Mouse (Mus musculus): ENCODE results near the gene Fgfr2.

Gene Fgfr2

GRCm38 (mm10) chr7:130743239-130744025 lies 2379.7 kb downstream of the Fgfr2 start:
- DNase-seq = no peak

- DNase-seq = no peak
These were observed 2382.1 kb downstream of the Fgfr2 start for GRCm38 (mm10) chr7:130741099-130741498.

DNA sequence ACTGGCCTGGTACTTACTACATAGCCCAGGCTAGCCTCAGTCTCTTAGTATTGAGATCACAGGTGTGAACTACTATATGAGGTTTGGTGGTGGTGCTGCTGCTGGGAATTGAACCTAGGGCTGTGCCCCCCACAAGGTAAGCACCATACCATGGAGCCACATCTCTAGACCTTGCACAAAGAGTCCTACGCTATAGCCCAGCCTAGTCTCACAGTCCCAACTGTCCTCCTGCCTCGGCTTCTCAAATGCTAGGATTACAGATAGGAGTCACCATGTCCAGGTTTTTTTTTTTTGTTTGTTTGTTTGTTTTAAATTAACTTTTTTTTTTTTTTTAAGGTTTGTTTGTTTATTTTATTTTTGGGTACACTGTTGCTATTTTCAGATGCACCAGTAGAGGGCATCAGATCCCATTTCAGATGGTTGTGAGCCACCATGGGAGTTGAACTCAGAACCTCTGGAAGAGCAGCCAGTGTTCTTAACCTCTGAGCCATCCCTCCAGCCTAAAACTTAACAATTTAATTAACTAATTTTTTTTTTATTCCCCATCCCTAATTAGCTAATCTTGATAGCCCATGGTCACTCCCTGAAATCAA lies 2388.9 kb downstream of the Fgfr2 start:
- no peak for DNase-seq

GRCm38 (mm10) chr7:130733423-130733822 lies 2389.7 kb downstream of the Fgfr2 start:
- DNase-seq = no peak

GRCm38 (mm10) chr7:130732908-130733307 lies 2390.2 kb downstream of the Fgfr2 start:
- no peak for DNase-seq

DNA sequence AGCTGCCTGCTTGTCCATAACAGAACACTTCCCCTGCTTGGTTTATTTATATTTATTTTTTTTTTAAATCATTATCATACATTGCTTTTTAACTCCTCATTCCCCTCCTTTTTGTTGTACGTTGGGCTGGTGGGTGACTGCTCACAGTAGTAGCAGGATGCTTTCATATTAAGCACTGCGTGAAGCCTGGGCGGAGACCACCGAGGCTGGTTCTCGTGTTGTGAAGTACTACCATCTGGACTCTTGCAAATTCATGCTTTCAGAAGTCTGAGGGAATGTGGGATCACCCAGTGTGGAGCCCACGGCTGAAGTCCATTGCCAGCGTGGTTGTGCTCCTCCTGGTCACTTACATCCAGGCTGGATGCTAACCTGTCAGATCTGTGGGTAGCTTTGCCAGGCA lies 2391.4 kb downstream of the Fgfr2 start:
- DNase-seq = no peak

GRCm38 (mm10) chr7:130727560-130727959 lies 2395.6 kb downstream of the Fgfr2 start:
- DNase-seq = no peak

GRCm38 (mm10) chr7:130726724-130727422 lies 2396.3 kb downstream of the Fgfr2 start:
- no peak for DNase-seq

DNA sequence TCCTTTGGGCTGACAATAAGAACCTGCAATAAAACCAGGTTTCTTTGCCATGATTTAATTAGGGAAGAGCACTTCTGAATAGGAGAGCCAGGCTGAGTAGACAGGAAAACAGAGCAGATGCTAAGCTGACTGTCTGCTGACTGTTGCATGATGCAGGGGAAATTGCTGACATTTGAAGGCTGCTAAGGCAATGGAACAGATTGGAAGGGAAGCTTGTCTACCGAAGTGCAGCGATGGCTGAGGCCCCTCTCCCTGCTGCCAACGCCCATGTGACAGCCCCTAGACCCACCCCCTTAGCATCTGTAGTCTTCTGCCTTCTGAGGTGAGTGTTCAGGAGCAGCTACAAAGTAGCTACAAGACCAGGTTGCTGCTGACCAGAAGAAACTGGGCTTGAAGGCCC lies 2397.0 kb downstream of the Fgfr2 start:
- no peak for DNase-seq

- no peak for DNase-seq
These were observed 2402.4 kb downstream of the Fgfr2 start for GRCm38 (mm10) chr7:130720646-130721335.

- no peak for DNase-seq
These were observed 2403.1 kb downstream of the Fgfr2 start for GRCm38 (mm10) chr7:130719931-130720598.

DNA sequence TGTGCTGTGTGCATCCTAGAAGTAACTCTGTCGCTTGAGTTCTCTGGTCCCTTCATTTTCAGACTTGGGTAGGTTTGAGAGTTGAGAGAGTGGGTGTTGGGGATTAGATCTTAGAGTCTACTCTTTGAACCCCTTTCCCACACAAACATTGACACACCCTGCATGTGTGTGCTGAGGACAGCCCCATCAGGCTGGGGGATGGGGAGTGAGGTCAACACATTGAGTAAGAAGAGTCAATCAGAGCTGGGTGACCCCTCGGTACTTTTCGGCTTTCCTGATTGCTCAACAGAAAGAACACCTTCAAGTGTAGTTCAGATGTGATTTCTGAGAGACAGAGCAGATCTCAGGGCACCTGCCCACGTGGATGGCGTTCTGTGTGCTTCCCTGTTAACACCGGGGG lies 2406.2 kb downstream of the Fgfr2 start:
- no peak for DNase-seq

DNA sequence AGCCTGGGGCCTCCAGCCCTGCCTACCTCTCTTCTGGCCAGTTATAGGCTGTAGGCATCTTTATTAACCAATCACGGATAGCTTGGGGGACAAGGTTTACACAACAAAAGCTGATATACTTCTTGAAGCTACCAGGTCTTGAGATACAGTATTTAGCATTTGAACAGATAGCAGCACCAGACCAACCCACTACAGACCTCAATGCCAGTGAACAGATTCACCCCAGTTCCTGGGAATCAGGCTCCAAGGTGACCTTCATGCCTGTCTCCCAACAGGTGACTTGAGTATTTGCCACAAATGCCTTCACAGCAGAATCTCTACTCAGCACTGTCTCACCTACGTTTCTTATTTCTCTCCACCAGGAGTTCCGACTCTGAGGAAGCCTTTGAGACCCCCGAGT lies 2406.8 kb downstream of the Fgfr2 start:
- no peak for DNase-seq

DNA sequence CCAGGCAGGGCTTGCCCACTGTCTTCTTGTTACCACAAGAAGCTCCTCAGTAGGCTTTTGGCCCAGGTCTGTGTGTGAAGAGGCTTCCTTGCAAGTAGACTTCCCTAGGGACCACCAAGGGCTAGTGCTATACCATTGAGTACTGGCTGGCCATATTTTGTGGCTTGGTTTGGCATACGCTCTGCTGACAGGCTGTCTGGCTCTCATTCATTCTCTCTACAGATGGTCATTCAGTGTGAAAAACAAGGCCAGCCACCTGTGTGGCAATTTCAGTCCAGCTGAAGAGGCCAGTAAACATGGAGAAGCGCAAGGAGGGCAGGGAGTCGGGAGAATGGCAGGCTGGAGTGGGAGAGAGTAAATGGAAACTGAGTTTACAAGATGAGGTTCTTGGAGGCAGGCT lies 2407.7 kb downstream of the Fgfr2 start:
- no peak for DNase-seq

DNA sequence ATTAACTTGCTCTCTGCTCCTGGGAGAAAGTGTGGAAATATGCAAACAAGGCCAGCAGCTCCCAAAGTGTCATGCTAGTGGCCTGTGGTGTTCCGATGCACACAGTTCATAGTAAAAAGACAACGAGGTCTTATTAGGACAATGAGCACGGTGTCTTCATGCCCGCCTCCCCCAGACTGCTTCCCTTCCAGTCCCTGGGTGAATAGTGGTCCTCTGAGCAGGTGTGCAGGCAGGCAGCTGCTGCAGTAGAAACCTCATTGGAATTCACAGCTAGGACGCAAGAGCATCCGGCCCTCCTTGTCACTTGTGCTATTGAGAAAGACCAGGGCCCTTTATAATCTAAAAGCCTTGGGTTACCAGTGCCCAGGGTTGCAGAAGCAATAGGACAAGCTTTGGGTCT lies 2409.8 kb downstream of the Fgfr2 start:
- no peak for DNase-seq

GRCm38 (mm10) chr7:130711851-130712250 lies 2411.3 kb downstream of the Fgfr2 start:
- DNase-seq = no peak

- DNase-seq = no peak
These were observed 2413.5 kb downstream of the Fgfr2 start for GRCm38 (mm10) chr7:130709372-130710274.

- DNase-seq = no peak
These were observed 2414.2 kb downstream of the Fgfr2 start for GRCm38 (mm10) chr7:130708940-130709339.

GRCm38 (mm10) chr7:130705230-130705629 lies 2417.9 kb downstream of the Fgfr2 start:
- DNase-seq = no peak

DNA sequence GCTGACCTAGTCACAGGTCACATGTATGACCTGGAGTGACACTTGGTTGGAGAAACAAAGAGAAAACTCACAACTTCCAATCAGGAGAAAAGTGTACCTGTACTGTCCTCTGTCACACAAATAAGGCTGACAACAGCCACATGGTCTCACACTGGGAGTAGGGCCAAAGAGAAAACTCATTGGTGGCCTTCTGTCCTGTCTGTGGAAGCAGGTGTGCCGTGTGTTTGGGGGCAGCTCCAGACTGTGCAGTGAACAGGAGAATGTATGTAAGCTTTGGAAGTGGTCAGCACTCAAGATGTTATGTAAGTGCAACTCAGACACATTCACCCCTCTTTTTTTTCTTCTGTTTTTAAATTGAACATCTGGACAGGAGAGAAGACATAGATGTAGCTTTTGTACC lies 2421.8 kb downstream of the Fgfr2 start:
- no peak for DNase-seq

GRCm38 (mm10) chr7:130698480-130698879 lies 2424.7 kb downstream of the Fgfr2 start:
- no peak for DNase-seq

All from right cerebral cortex, postnatal 4 days (tissue).